Mouse (Mus musculus): ENCODE measurements at regions not wholly inside any gene's neighbourhood (a gene's known extent, or its start where the extent isn't known, plus 50 kb on each side); places are given as distances from the start of the nearest gene placed in this dataset.

- Histone ChIP-seq H3K9ac (ENCODE audit: low read depth, low read length) (no peak overlapping the region), H3K4me1 (replicated peaks; ENCODE audit: control insufficient read depth, insufficient read depth, low read length) (no peaks in the 10 kb centered on the region), H3K4me2 (no peak overlapping the region), H3K9me3 (ENCODE audit: control insufficient read depth, low read length) (no peaks in the 10 kb centered on the region), H3K27me3 (replicated peaks; ENCODE audit: control insufficient read depth, insufficient read depth, low read length) (no peaks in the 10 kb centered on the region), H3K27ac (ENCODE audit: low read depth, low read length) (no peak overlapping the region), H3K36me3 (ENCODE audit: control insufficient read depth, insufficient read depth, low read length) (no peaks in the 10 kb centered on the region), H3K4me3 (ENCODE audit: low read depth, low read length) (no peak overlapping the region)
- ATAC-seq (replicated peaks; ENCODE audit: low FRiP score), result no peak
- WGBS, result 69% methylated on average over 4 of the region's 4 CpGs
- no peak for DNase-seq (ENCODE audit: low spot score)
Measured at GRCm38 (mm10) chrX:12834681-12835080, 72.8 kb upstream of the Med14 start.

- WGBS, result 63% methylated on average over 2 of the region's 2 CpGs
- Histone ChIP-seq H3K4me3 (ENCODE audit: low read depth, low read length) (no peak overlapping the region), H3K27ac (ENCODE audit: low read depth, low read length) (no peak overlapping the region), H3K4me2 (no peak overlapping the region), H3K27me3 (replicated peaks; ENCODE audit: control insufficient read depth, insufficient read depth, low read length) (no peaks in the 10 kb centered on the region), H3K36me3 (ENCODE audit: control insufficient read depth, insufficient read depth, low read length) (no peaks in the 10 kb centered on the region), H3K4me1 (replicated peaks; ENCODE audit: control insufficient read depth, insufficient read depth, low read length) (no peaks in the 10 kb centered on the region), H3K9ac (ENCODE audit: low read depth, low read length) (no peak overlapping the region), H3K9me3 (ENCODE audit: control insufficient read depth, low read length) (no peaks in the 10 kb centered on the region)
- ATAC-seq (replicated peaks; ENCODE audit: low FRiP score) (no peak), DNase-seq (ENCODE audit: low spot score) (no peak)
Measured at GRCm38 (mm10) chrX:12832709-12833108, 70.8 kb upstream of the Med14 start.

- Histone ChIP-seq H3K4me3 (ENCODE audit: low read depth, low read length) (no peak overlapping the region), H3K9me3 (ENCODE audit: control insufficient read depth, low read length) (no peaks in the 10 kb centered on the region), H3K4me2 (no peak overlapping the region), H3K4me1 (replicated peaks; ENCODE audit: control insufficient read depth, insufficient read depth, low read length) (peaks cover 5% of the 10 kb centered on the region; the same call in 1 of the 2 replicates), H3K27me3 (replicated peaks; ENCODE audit: control insufficient read depth, insufficient read depth, low read length) (no peaks in the 10 kb centered on the region), H3K36me3 (ENCODE audit: control insufficient read depth, insufficient read depth, low read length) (no peaks in the 10 kb centered on the region), H3K9ac (ENCODE audit: low read depth, low read length) (no peak overlapping the region), H3K27ac (ENCODE audit: low read depth, low read length) (no peak overlapping the region)
- 48% methylated on average over 3 of the region's 3 CpGs for WGBS
- DNase-seq (ENCODE audit: low spot score), result no peak
- no peak for ATAC-seq (replicated peaks; ENCODE audit: low FRiP score)
Measured at GRCm38 (mm10) chrX:12829165-12829564, 67.3 kb upstream of the Med14 start.

- Histone ChIP-seq H3K4me2 (no peak overlapping the region), H3K27me3 (replicated peaks; ENCODE audit: control insufficient read depth, insufficient read depth, low read length) (no peaks in the 10 kb centered on the region), H3K4me1 (replicated peaks; ENCODE audit: control insufficient read depth, insufficient read depth, low read length) (peaks cover 5% of the 10 kb centered on the region; the same call in 1 of the 2 replicates), H3K9ac (ENCODE audit: low read depth, low read length) (no peak overlapping the region), H3K36me3 (ENCODE audit: control insufficient read depth, insufficient read depth, low read length) (no peaks in the 10 kb centered on the region), H3K9me3 (ENCODE audit: control insufficient read depth, low read length) (no peaks in the 10 kb centered on the region), H3K27ac (ENCODE audit: low read depth, low read length) (no peak overlapping the region), H3K4me3 (ENCODE audit: low read depth, low read length) (no peak overlapping the region)
- 57% methylated on average over 4 of the region's 4 CpGs for WGBS
- DNase-seq (ENCODE audit: low spot score) (no peak), ATAC-seq (replicated peaks; ENCODE audit: low FRiP score) (peak; percentile 65)
Measured at GRCm38 (mm10) chrX:12827299-12827872, 65.5 kb upstream of the Med14 start.

- Histone ChIP-seq H3K9me3 (ENCODE audit: control insufficient read depth, low read length) (no peaks in the 10 kb centered on the region), H3K4me3 (ENCODE audit: low read depth, low read length) (no peak overlapping the region), H3K4me1 (replicated peaks; ENCODE audit: control insufficient read depth, insufficient read depth, low read length) (peaks cover 5% of the 10 kb centered on the region; the same call in 1 of the 2 replicates), H3K27ac (ENCODE audit: low read depth, low read length) (no peak overlapping the region), H3K4me2 (no peak overlapping the region), H3K27me3 (replicated peaks; ENCODE audit: control insufficient read depth, insufficient read depth, low read length) (no peaks in the 10 kb centered on the region), H3K36me3 (ENCODE audit: control insufficient read depth, insufficient read depth, low read length) (no peaks in the 10 kb centered on the region), H3K9ac (ENCODE audit: low read depth, low read length) (no peak overlapping the region)
- ATAC-seq (replicated peaks; ENCODE audit: low FRiP score) (no peak), DNase-seq (ENCODE audit: low spot score) (no peak)
- 83% methylated on average over 4 of the region's 4 CpGs for WGBS
Measured at GRCm38 (mm10) chrX:12826646-12827045, 64.8 kb upstream of the Med14 start.

GRCm38 (mm10) chrX:12825262-12825661 lies 63.4 kb upstream of the Med14 start:
- Histone ChIP-seq H3K4me1 (replicated peaks; ENCODE audit: control insufficient read depth, insufficient read depth, low read length) (peaks cover 5% of the 10 kb centered on the region; the same call in 1 of the 2 replicates), H3K4me2 (no peak overlapping the region), H3K27me3 (replicated peaks; ENCODE audit: control insufficient read depth, insufficient read depth, low read length) (no peaks in the 10 kb centered on the region), H3K36me3 (ENCODE audit: control insufficient read depth, insufficient read depth, low read length) (no peaks in the 10 kb centered on the region), H3K4me3 (ENCODE audit: low read depth, low read length) (no peak overlapping the region), H3K9ac (ENCODE audit: low read depth, low read length) (no peak overlapping the region), H3K27ac (ENCODE audit: low read depth, low read length) (no peak overlapping the region), H3K9me3 (ENCODE audit: control insufficient read depth, low read length) (no peaks in the 10 kb centered on the region)
- DNase-seq (ENCODE audit: low spot score) (no peak), ATAC-seq (replicated peaks; ENCODE audit: low FRiP score) (no peak)
- 23% methylated on average over 2 of the region's 2 CpGs for WGBS

GRCm38 (mm10) chrX:12824497-12824896 lies 62.6 kb upstream of the Med14 start:
- DNase-seq (ENCODE audit: low spot score), result no peak
- Histone ChIP-seq H3K9ac (ENCODE audit: low read depth, low read length) (no peak overlapping the region), H3K9me3 (ENCODE audit: control insufficient read depth, low read length) (no peaks in the 10 kb centered on the region), H3K27ac (ENCODE audit: low read depth, low read length) (no peak overlapping the region), H3K4me3 (ENCODE audit: low read depth, low read length) (no peak overlapping the region), H3K4me1 (replicated peaks; ENCODE audit: control insufficient read depth, insufficient read depth, low read length) (peaks cover 5% of the 10 kb centered on the region; the same call in 1 of the 2 replicates), H3K27me3 (replicated peaks; ENCODE audit: control insufficient read depth, insufficient read depth, low read length) (no peaks in the 10 kb centered on the region), H3K36me3 (ENCODE audit: control insufficient read depth, insufficient read depth, low read length) (no peaks in the 10 kb centered on the region), H3K4me2 (no peak overlapping the region)
- no peak for ATAC-seq (replicated peaks; ENCODE audit: low FRiP score)
- WGBS, result 66% methylated on average over 5 of the region's 5 CpGs

- WGBS, result 79% methylated on average over 10 of the region's 10 CpGs
- no peaks in the 10 kb centered on the region for H3K36me3 ChIP-seq (ENCODE audit: control insufficient read depth, insufficient read depth, low read length)
- no peak for DNase-seq (ENCODE audit: low spot score)
- no peak overlapping the region for H3K4me2 ChIP-seq
- no peak overlapping the region for H3K27ac ChIP-seq (ENCODE audit: low read depth, low read length)
- no peak overlapping the region for H3K4me3 ChIP-seq (ENCODE audit: low read depth, low read length)
- no peaks in the 10 kb centered on the region for H3K9me3 ChIP-seq (ENCODE audit: control insufficient read depth, low read length)
- no peak overlapping the region for H3K9ac ChIP-seq (ENCODE audit: low read depth, low read length)
- peaks cover 5% of the 10 kb centered on the region; the same call in 1 of the 2 replicates for H3K4me1 ChIP-seq (replicated peaks; ENCODE audit: control insufficient read depth, insufficient read depth, low read length)
- ATAC-seq (replicated peaks; ENCODE audit: low FRiP score), result no peak
- no peaks in the 10 kb centered on the region for H3K27me3 ChIP-seq (replicated peaks; ENCODE audit: control insufficient read depth, insufficient read depth, low read length)
Measured at GRCm38 (mm10) chrX:12822777-12823176, 60.9 kb upstream of the Med14 start.

- Histone ChIP-seq H3K9ac (ENCODE audit: low read depth, low read length) (no peak overlapping the region), H3K36me3 (ENCODE audit: control insufficient read depth, insufficient read depth, low read length) (no peaks in the 10 kb centered on the region), H3K27me3 (replicated peaks; ENCODE audit: control insufficient read depth, insufficient read depth, low read length) (no peaks in the 10 kb centered on the region), H3K4me2 (0 out of 2 replicates have a peak overlapping the region, but pooled peaks have one; percentile 4), H3K4me1 (replicated peaks; ENCODE audit: control insufficient read depth, insufficient read depth, low read length) (no peaks in the 10 kb centered on the region), H3K4me3 (ENCODE audit: low read depth, low read length) (no peak overlapping the region), H3K9me3 (ENCODE audit: control insufficient read depth, low read length) (no peaks in the 10 kb centered on the region), H3K27ac (ENCODE audit: low read depth, low read length) (no peak overlapping the region)
- 54% methylated on average over 6 of the region's 6 CpGs for WGBS
- ATAC-seq (replicated peaks; ENCODE audit: low FRiP score) (peak; percentile 77), DNase-seq (ENCODE audit: low spot score) (no peak)
Measured at GRCm38 (mm10) chrX:12813083-12813660, 51.3 kb upstream of the Med14 start.
